Mouse (Mus musculus) ES-Bruce4 (cell line): ENCODE results near the gene Tnfrsf13b. TPM values are rescaled to one million over a fixed set of nuclear protein-coding genes. Genes with fewer than 3 reads are reported as not detected.

Source experiments
- H3K27ac ChIP-seq: 2 replicates; pipeline ENCODE4 v1.5.1; 2012; ENCODE audit warnings: low read length, inconsistent platforms; ENCODE audit not compliant: insufficient read depth
- H3K27me3 ChIP-seq: 2 replicates; pipeline ENCODE4 v1.6.1; 2012; ENCODE audit warnings: mild to moderate bottlenecking, low read length, inconsistent platforms; ENCODE audit not compliant: control insufficient read depth, poor library complexity, insufficient read depth, severe bottlenecking
- H3K36me3 ChIP-seq: 2 replicates; pipeline ENCODE4 v1.6.1; 2012; ENCODE audit warnings: inconsistent platforms, mild to moderate bottlenecking, low read length, moderate library complexity; ENCODE audit not compliant: control insufficient read depth, poor library complexity, insufficient read depth, severe bottlenecking
- H3K4me1 ChIP-seq: one replicate; pipeline ENCODE4 v1.8.1; 2011; ENCODE audit warnings: low read length; ENCODE audit not compliant: control insufficient read depth, insufficient read depth
- H3K4me3 ChIP-seq: 2 replicates; pipeline ENCODE4 v1.5.1; 2011; ENCODE audit warnings: low read depth, mild to moderate bottlenecking, low read length
- H3K9ac ChIP-seq: 2 replicates; pipeline ENCODE4 v1.6.1; 2012; ENCODE audit warnings: low read depth, mild to moderate bottlenecking, inconsistent platforms; ENCODE audit not compliant: poor library complexity, severe bottlenecking
- H3K9me3 ChIP-seq: replicated peaks from 2 replicates; pipeline ENCODE4 v1.6.1; 2012; ENCODE audit warnings: mild to moderate bottlenecking, low read length, inconsistent platforms; ENCODE audit not compliant: control insufficient read depth, poor library complexity, insufficient read depth, severe bottlenecking
- CTCF ChIP-seq: IDR thresholded peaks from one replicate; pipeline ENCODE4 v1.8.1; 2011; ENCODE audit warnings: low read depth, low read length
- EP300 ChIP-seq: IDR thresholded peaks from 2 replicates; pipeline ENCODE4 v1.6.1; 2011; ENCODE audit warnings: low read depth, low read length; ENCODE audit not compliant: insufficient read depth
- POLR2A ChIP-seq: IDR thresholded peaks from one replicate; pipeline ENCODE4 v1.8.1; 2011; ENCODE audit warnings: low read length; ENCODE audit not compliant: insufficient read depth
- polyA plus RNA-seq: library from polyadenylated mRNA; stranded (reverse); fragments of >200 nt; gene quantifications from 2 replicates; pipeline ENCODE4 v1.2.4, GENCODE M21; 2011; ENCODE audit warnings: low read depth; ENCODE audit not compliant: missing spikeins, insufficient read depth, insufficient read length

The Tnfrsf13b gene
- polyA plus RNA-seq, 1 experiment = not detected

DNA sequence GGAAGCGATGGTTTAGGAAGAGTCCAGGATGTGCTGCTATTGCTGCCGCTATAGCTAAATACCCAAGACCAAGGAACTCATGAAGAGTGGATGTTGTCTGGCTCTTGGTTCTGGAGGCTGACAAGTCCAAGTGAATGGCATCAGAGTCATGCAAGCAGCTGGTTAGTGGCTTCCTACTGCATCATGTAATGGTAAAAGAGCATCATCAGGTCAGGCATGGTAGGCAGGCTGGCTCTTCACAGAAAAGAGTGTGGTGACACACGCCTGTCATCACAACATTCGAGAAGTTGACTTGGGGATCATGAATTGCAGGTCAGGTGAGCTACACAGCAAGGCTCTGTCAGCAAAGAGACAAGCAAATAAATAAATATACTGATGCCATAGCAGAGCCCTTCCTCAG lies 15.1 kb upstream of the Tnfrsf13b start:
- Histone ChIP-seq H3K4me3 (no peak overlapping the region), H3K27ac (no peak overlapping the region), H3K27me3 (no peaks in the 10 kb centered on the region), H3K4me1 (no peaks in the 10 kb centered on the region), H3K9me3 (no peaks in the 10 kb centered on the region), H3K36me3 (no peaks in the 10 kb centered on the region), H3K9ac (no peak overlapping the region)
- TF ChIP-seq POLR2A = no peak
- TF ChIP-seq CTCF = no peak
- no peak for TF ChIP-seq EP300

DNA sequence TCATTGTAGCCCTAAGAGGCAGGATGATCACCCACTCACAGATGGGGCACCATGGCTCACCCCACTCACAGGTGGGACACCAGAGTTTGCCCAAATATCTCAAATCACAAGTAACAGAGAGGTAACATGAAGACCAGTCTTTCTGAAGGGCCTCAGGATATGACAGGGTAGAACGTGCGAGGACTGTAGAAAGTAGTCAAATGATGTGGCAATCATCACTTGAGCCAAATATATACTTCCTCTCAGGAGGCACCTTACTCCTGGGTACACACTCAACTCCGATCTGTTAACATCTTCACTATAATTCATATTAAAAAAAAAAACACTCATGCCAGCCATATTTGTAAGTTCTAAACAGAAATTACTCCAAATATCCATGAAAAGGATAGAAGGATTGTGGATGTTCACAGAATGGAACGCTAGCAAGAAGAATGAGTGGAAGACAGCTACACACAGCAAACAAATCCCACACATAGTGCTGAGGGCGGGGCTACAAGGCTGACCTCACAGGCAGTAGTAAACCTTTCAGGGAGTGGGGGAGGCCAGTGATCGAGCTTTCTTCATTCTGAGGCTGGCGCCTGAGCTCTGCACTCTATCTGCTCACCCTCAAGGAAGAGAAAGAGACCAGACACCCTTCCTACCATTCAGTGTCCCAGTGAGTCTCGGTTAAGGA lies 14.1 kb upstream of the Tnfrsf13b start:
- no peak for TF ChIP-seq POLR2A
- TF ChIP-seq CTCF = no peak
- TF ChIP-seq EP300 = no peak
- H3K4me1 ChIP-seq = no peaks in the 10 kb centered on the region
- H3K27me3 ChIP-seq = no peaks in the 10 kb centered on the region
- H3K4me3 ChIP-seq = no peak overlapping the region
- no peaks in the 10 kb centered on the region for H3K9me3 ChIP-seq
- H3K27ac ChIP-seq = no peak overlapping the region
- no peaks in the 10 kb centered on the region for H3K36me3 ChIP-seq
- H3K9ac ChIP-seq = no peak overlapping the region

DNA sequence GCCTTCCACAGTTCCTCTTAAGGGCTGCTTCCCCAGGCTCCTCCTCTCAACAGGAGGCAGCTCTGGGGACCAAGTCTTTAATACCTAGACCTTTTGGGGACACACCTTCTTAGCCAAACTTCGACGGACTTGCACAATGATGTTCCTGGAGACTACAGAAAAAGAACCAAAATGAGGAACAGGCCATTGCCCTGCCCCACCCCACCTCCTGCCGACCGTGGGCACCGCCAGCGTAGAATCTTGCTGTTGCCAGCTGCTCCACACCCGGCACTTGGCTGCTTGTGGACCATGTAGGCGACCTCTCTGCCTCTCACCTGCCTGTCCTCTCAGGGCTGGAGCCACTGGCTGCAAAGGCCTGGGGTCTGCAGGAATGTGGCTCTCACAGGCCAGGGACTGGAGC lies 10.3 kb upstream of the Tnfrsf13b start:
- no peak for TF ChIP-seq CTCF
- TF ChIP-seq EP300 = no peak
- TF ChIP-seq POLR2A = no peak
- H3K9ac ChIP-seq = no peak overlapping the region
- H3K36me3 ChIP-seq = no peaks in the 10 kb centered on the region
- no peak overlapping the region for H3K4me3 ChIP-seq
- no peaks in the 10 kb centered on the region for H3K27me3 ChIP-seq
- H3K4me1 ChIP-seq = no peaks in the 10 kb centered on the region
- H3K9me3 ChIP-seq = no peaks in the 10 kb centered on the region
- no peak overlapping the region for H3K27ac ChIP-seq

DNA sequence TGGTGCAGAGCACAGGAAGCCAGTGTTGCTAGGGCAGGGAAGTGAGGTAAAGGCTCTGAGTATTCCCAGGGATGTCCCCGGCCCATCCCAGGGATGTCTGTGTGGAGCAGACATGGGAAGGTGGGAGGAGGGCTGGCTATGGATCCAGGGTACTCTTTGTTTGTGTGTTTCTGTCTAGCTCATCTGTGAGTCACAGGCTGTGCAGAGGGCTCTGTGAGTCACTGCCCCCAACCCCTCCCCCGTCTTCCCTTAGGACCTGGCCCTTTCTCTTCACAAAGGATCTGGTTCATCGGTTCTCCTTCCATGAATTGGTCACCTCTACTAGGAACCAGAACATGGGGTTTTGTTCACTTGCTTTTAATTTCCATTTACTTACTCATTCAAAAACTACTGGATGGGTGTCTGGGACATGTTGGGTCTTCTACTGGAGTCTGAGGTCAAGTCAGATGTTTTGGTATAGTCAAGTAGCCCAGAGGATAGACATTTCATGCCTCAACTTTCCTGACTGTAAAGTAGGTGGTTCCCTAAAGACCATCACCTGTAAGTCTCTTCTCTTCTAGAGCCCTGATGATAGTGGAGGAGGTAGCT lies 6.5 kb upstream of the Tnfrsf13b start:
- H3K9me3 ChIP-seq = no peaks in the 10 kb centered on the region
- no peak for TF ChIP-seq CTCF
- TF ChIP-seq EP300 = no peak
- no peak for TF ChIP-seq POLR2A
- no peak overlapping the region for H3K4me3 ChIP-seq
- H3K27ac ChIP-seq = no peak overlapping the region
- no peaks in the 10 kb centered on the region for H3K36me3 ChIP-seq
- H3K27me3 ChIP-seq = no peaks in the 10 kb centered on the region
- no peak overlapping the region for H3K9ac ChIP-seq
- H3K4me1 ChIP-seq = no peaks in the 10 kb centered on the region

DNA sequence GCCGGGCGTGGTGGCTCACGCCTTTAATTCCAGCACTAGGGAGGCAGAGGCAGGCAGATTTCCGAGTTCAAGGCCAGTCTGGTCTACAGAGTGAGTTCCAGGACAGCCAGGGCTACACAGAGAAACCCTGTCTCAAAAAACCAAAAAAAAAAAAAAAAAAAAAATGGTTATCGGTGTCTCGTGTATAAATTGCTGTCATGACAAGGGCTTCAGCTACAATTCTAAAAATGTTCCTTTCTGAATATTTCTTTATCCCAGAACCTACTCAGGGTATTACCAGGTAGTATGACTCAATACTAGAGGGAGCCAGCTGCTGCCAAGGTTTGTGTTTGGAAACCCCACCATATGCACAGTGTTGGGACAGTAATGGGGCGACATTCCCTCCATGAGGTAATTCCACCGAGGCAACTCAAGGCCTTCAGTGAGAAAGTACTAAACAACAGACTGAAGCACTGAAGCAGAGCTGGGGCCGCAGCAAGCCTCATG lies 4.2 kb upstream of the Tnfrsf13b start:
- Histone ChIP-seq H3K27me3 (no peaks in the 10 kb centered on the region), H3K9me3 (no peaks in the 10 kb centered on the region), H3K4me3 (no peak overlapping the region), H3K36me3 (no peaks in the 10 kb centered on the region), H3K27ac (no peak overlapping the region), H3K4me1 (no peaks in the 10 kb centered on the region), H3K9ac (no peak overlapping the region)
- TF ChIP-seq EP300 (no peak), CTCF (no peak), POLR2A (no peak)

DNA sequence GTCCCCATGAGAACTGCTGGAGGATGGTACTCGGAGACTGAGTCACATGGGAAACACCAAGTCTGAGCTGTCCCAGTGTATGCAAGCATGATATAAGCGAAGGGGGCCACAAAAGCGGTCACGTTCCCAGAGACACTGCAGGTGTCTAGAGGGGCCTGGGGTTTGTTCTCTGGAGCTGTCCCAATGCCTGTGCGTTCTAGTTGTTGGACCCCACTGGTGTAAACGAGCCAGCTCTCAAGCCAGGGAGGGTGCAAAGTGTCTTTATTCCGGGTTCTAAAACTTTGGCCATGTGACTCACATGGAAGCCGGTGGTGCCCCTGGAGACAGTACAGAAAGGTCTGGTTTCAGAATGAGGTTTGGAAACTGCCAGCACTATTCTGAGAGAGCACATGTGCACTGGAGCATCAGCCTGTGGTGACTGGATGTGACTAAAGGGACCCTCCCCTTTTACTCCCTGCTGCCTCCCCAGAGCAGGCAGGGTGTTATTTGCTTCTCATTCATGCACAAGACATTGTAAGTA lies 3.7 kb upstream of the Tnfrsf13b start:
- TF ChIP-seq POLR2A = no peak
- no peak for TF ChIP-seq CTCF
- no peak for TF ChIP-seq EP300
- no peaks in the 10 kb centered on the region for H3K4me1 ChIP-seq
- no peaks in the 10 kb centered on the region for H3K9me3 ChIP-seq
- no peaks in the 10 kb centered on the region for H3K36me3 ChIP-seq
- H3K27me3 ChIP-seq = no peaks in the 10 kb centered on the region
- H3K9ac ChIP-seq = no peak overlapping the region
- no peak overlapping the region for H3K4me3 ChIP-seq
- no peak overlapping the region for H3K27ac ChIP-seq
